Mouse (Mus musculus) CD4-positive, CD25-positive, alpha-beta regulatory T cell, adult 4 months (primary cell): Measurements from ENCODE around the gene Prkaa1. TPM values are rescaled to one million over a fixed set of nuclear protein-coding genes. Genes with fewer than 3 reads are reported as not detected.
A peak's percentile ranks its signal among the peaks of the same experiment; 100 is the strongest.

ENCODE experiments used
- ATAC-seq: one replicate; pipeline ENCODE4 v1.8.0; 2017
- polyA plus RNA-seq, 2 experiments: library from polyadenylated mRNA; unstranded; fragments of 100-300 nt; shearing (Covaris generic); gene quantifications; one replicate each; pipeline ENCODE4 v1.2.1; 2017

The Prkaa1 gene
- polyA plus RNA-seq, 2 experiments from 2014 or later, result 19.5 to 20.4 TPM

- no peak for ATAC-seq
Measured at GRCm38 (mm10) chr15:5173217-5173820, 29.7 kb downstream of the Prkaa1 start.

DNA sequence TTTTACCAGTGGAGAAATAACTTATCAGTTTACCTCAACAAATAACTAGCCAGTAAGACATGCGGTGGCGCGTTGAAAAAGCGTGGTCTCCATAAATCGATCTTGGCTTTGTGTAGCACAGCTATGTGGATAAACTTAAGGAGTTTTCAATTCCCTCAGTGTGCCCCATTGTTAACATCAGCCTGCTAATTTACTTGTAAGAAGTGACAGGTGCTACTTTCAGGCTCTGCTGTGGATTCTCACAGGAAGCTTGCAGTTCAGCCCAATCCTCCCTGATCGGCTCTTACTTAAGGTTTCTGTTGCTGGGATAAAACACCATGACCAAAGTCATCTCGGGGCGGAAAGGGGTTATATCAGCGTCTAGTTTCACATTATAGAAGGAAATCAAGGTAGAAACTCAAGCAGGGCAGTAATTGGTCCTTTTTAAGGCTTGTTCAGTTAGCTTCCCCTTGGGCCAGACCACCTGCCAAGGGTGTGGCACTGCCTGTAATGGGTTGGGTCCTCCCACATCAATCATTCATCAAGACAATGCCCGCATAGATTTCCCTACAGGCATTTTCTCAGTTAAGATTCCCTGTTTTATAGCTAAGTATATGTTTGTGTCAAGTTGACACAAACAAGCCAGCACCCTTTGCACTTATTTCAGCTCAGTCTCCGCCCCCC is 41.1 kb downstream of the Prkaa1 start:
- peak; percentile 14 for ATAC-seq

- ATAC-seq, result peak; percentile 80
Measured at GRCm38 (mm10) chr15:5185366-5186292, 42.0 kb downstream of the Prkaa1 start, which contains the start of gene Ttc33. Ttc33 (plus strand) TSS chr15:5185525.

DNA sequence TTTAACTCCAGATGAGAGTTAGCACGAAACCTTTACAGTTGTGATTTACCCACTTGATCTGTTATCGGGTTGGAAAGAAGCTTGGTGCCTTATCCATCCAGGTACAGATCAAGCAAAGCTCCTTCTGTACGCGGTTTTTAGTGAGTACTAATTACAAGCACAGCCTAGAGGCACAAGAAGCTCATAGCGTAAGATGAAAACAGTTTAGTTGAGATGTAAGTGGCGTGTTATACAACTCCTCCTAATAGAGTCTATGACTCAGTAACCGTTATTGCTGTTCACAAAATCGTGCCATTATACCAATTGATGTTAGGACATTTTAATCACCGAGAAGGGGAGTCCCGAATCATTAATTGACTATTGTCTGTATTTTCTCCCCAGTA is 42.6 kb downstream of the Prkaa1 start:
- peak; percentile 18 for ATAC-seq

DNA sequence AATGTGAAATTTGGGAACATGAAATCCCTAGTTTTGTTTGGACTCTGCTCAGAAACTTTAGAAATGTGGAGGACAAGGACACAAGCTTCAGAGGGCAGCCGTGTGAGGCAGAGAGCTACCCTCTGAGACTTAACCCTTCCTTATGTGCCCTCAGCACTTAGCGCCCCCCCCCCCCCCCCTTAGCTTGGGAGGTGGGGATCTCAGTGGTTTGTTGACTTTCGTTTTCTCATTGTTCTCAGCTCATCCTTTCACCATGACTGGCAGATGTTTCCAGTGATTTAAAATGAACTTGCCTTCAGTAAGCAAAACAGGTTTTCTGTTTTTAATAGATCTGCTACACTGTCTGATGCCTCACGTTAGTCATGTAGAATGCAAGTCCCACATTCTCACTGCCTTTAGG is 43.5 kb downstream of the Prkaa1 start:
- ATAC-seq, result no peak

GRCm38 (mm10) chr15:5188029-5188428 is 44.4 kb downstream of the Prkaa1 start:
- no peak for ATAC-seq

DNA sequence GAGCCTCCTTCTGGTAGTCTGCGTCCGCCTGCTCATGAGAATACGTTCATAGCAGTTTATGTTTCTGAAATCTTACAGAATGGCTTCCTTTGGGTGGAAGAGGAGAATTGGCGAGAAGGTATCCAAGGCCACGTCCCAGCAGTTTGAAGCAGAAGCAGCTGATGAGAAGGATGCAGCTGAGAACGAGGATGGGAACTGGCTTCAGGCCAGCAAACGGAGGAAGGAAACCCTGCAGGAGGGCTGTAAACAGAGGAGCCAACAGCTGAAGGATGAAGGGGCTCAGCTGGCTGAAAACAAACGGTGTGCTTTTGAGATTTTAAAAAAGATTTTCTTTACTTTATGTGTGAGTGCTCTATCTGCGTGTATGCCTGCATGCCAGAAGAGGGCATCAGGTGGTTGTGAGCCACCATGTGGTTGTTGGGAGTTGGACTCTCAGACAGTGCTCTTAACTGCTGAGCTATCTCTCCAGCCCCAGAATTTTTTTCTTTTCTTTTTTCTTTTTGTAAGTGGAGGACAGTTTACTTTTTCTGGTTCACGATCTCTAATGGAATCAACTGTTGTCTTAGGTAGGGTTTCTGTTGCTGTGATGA is 45.9 kb downstream of the Prkaa1 start:
- no peak for ATAC-seq

- peak; percentile 60 for ATAC-seq
Measured at GRCm38 (mm10) chr15:5193833-5194232, 50.2 kb downstream of the Prkaa1 start.

GRCm38 (mm10) chr15:5194446-5194845 is 50.8 kb downstream of the Prkaa1 start:
- no peak for ATAC-seq

- no peak for ATAC-seq
Measured at GRCm38 (mm10) chr15:5194931-5195330, 51.3 kb downstream of the Prkaa1 start.

- ATAC-seq, result no peak
Measured at GRCm38 (mm10) chr15:5195987-5196514, 52.4 kb downstream of the Prkaa1 start.

DNA sequence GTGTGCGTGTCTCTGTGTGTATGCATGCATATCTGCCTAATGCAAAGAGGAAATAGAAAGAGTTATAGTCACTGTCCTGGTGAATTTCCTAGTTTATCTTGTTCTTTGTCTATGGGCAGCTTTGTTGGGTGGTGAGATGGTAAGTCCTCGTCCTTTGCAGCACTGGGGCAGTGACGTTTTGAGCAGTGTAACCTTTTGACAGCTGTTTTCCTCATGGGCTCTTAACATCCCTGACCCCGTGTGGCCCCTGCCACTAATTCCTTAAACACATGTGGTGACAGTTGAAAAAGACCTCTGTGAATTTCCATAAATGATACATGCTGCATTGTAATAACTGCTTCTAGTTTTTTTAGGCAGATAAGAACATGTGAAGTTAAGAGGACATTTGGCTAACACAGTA is 53.0 kb downstream of the Prkaa1 start:
- no peak for ATAC-seq

DNA sequence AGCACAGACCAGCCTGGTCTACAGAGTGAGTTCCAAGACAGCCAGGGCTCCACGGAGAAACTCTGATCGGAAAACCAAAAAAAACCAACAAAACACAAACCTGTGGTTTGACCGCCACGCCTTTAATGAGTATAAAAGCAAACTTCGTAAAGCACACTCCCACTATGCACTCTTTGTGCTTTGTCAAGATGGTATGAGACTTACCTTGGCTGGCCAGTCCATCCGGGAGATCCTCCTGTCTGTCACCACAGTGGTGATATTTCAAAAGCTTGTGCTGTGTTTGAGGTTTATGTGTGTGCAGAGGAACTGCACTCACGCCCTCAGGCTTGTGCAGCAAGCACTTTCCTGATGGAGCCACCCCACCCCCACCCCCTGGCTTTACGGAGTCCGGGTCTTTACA is 61.6 kb downstream of the Prkaa1 start:
- ATAC-seq, result no peak

- no peak for ATAC-seq
Measured at GRCm38 (mm10) chr15:5209116-5209515, 65.5 kb downstream of the Prkaa1 start.

DNA sequence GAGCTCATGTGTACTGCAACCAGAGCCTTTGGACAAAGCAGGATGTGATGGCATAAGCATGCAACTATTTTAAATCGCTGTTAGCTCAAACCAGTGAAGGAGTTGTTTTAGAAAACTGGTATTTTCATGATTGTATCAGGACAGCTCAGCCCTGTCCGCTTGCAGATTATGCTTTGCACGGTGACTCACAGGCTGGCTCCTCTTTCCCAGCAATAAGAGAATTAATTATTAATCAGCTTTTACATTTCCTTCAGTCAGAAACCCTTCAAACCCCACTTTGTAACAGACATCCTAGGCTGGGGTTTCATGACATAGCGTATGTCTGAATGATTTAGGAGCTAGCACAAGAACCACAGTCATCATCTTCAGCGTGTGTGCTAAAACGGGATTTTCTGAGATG is 76.8 kb downstream of the Prkaa1 start:
- no peak for ATAC-seq

GRCm38 (mm10) chr15:5230746-5231145 is 87.1 kb downstream of the Prkaa1 start:
- ATAC-seq, result peak; percentile 19

Other genes starting within 250 kb of the Prkaa1 start
- not detected for gene Mroh2b, start 245.1 kb upstream of the Prkaa1 start, polyA plus RNA-seq
- not detected for gene C7, start 80.1 kb upstream of the Prkaa1 start, polyA plus RNA-seq
- 10 to 100 TPM; 47.4 to 53.6 TPM for gene Card6, start 35.3 kb upstream of the Prkaa1 start, polyA plus RNA-seq
- 1,000 to 10,000 TPM; 1,603 to 2,725 TPM for gene Rpl37, start 27.2 kb upstream of the Prkaa1 start, polyA plus RNA-seq
- gene Ttc33, start 41.7 kb downstream of the Prkaa1 start, polyA plus RNA-seq, result 10 to 100 TPM; 59.2 to 71.1 TPM
- gene Ptger4, start 100.3 kb downstream of the Prkaa1 start, polyA plus RNA-seq, result 10 to 100 TPM; 23.6 to 26.3 TPM